Mouse (Mus musculus) layer of hippocampus, adult 8-10 months (tissue): ENCODE measurements around the gene Anks1b. TPM values are rescaled to one million over a fixed set of nuclear protein-coding genes. Genes with fewer than 3 reads are reported as not detected.

Source experiments
- DNase-seq, 2 experiments: peaks; one replicate each; pipeline ENCODE4 v3.0.0; 2022; ENCODE audit warnings: low spot score in 2 of 2
- total RNA-seq, 4 experiments: library from RNA; stranded (reverse); gene quantifications; 2 replicates each; pipeline ENCODE4 v1.2.4; 2022

Gene Anks1b
- 100 to 1,000 TPM; 427 to 543 (median 478) TPM for total RNA-seq

DNA sequence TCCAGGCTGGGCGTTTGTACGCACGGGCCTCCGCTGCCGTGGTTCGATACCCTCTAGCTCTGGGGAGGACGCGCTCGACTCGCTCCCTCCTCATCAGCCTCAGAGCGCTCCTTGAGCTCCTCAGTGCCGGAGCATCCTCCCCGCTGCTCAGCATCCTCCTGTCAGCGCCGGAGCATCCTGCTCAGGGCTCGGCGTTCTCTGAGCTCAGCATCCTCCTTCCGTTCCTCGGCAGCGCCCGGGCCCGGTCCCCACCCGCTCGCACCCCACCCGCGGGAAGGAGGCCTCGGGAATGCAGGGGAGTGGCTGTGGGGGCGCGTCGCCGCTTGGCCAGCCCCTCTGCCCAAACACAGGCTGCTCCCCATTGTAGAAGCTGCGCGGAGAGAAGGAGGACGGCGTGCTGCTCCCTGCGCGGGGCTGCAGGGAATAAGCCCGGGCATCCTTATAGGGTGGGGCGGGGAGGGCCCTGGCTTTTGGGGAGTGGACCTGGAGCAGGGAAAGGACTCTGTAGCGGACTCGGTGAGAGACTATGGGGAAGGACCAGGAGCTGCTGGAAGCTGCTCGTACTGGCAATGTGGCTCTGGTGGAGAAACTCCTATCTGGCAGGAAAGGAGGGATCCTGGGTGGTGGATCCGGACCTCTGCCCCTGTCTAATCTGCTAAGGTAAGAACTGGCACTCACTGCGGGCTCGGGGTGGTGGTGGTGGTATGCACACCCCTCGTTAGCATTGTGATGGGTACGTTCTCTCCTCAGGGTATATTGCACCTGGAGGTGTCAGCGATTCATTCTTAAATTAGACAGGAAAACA is at the start of gene Anks1b:
Anks1b (plus strand) TSS at position 364 of the 805 bp plus-strand sequence.
- DNase-seq = peak; percentile 51 to 63

DNA sequence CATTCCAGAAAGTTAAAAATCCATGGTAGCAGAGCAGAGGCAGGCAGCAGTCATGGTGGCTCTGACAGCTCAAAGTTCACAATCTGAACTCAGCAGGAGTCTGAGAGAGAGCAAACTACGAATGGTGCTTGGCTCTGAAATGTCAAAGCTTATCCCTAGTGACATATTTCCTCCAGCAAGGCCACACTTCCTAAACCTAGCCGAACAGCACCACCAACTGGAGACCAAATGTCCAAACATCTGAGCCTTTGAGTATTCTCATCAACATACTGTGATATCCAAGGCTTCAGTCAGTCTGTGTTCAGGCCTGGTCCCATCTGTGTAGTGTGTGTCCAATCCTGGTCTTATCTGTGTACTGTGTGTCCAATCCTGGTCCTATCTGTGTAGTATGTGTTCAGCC is 49.4 kb upstream of the Anks1b start:
- DNase-seq = no peak

DNA sequence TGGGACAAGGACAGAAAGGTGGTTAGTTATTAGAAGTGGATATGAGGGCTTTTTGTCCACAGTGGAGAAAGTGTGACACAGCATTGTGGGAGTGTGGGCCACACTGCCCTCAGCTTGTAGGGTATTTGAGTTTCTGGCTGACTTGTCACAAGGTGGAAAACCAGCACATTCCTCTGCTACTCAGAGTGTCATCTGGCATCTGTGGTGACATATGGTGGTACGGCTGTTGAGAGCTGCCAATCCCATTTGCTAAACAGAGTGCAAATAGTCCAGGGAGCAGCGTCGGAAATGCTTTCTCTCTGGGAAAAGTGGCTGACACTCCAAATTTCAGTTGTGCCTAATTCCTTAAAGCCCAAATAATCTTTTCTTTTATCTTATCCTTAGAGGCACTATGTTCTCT is 46.4 kb upstream of the Anks1b start:
- peak; percentile 32 to 65 for DNase-seq

DNA sequence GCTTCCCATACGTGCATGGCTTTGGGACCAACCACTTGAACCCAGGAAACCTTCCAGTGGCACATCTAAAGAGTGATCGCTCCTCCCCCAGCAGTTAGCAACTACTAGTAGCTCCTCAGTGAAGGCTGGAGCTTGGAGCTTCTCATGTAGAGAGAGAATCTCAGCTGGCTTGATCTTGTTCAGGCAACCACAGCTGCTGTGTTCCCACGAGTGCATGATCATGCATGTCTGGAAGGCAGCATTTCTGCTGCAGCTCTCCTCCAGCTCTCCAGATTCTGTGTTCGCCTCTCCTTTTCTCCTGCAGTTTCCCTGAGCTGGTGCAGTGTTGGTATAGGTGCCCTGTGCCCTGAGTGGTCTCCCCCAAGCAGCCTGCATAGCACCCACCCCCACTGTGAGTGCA is 41.0 kb upstream of the Anks1b start:
- DNase-seq = no peak

DNA sequence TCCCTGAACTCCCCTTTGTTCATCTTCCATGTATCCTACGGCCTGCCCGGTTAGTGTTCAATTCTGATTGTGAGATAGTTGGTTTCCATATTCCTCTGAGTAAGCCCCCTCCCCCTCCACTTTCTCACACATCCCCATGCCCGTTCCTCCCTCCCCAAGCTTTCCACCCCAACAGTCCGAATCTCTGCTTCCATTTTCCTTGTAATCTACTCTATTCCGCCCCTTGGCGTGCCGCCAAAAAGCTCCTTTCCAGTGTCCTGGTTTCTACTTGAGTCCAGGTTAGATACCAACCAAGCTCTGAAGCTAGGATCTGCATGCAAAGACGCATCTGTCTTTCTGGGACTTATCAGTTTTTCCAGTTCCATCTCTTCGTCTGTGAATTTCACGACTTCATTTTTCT is 40.1 kb upstream of the Anks1b start:
- no peak for DNase-seq

DNA sequence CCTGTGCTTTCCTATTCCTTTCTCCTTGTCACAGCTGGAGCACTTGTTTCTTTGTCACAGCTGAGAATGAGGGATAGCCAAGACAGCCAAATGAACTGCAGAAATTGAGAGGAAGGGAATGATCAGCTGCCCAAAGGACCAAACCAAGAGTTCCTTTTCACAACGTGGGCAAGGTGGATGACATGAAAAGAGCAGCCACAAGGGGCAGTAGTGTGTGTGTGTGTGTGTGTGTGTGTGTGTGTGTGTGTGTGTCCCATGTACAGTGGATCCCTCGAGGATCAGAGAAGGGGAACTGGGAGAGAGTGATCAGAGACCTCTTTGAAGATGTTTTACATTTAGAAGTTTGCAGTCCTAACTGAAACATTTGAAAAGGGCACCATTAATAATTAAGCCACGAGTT is 35.8 kb upstream of the Anks1b start:
- no peak for DNase-seq

DNA sequence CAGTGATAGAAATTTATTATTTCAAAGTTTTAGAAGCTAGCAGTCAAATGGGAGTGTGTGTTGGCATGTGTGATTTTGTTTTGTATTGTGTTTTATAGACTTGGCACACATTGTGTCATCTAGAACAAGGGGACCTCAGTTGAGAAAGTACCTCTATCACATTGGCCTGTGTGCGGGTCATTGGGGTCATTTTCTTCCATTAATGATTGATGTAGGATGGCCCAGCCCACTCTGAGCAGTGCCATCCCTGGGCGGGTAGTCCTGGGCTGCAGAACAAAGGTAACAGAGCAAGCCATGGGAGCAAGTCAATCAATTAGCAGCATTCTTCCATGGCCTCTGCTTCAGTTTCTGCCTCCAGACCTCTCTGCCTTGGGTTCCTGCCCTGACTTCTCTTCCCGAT is 34.5 kb upstream of the Anks1b start:
- DNase-seq = no peak

DNA sequence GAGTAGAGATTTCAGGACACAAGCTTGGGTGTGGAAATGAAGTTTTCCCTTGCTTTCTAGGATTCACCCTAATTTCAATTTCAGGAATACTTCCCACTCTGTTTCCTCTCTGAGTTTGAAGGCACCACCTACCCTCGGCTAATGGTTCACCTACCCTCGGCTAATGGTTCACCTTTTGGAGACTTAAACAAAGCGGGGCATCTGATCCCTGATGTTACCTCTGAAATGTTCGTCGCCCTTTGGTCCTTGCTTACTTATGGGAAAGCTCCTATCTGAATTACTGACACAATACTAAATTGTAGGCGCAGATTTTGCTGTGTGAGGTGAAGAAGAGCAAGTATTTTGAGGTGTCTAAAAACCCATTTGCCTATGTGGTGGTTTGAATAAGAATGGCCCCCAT is 22.4 kb upstream of the Anks1b start:
- DNase-seq = no peak

DNA sequence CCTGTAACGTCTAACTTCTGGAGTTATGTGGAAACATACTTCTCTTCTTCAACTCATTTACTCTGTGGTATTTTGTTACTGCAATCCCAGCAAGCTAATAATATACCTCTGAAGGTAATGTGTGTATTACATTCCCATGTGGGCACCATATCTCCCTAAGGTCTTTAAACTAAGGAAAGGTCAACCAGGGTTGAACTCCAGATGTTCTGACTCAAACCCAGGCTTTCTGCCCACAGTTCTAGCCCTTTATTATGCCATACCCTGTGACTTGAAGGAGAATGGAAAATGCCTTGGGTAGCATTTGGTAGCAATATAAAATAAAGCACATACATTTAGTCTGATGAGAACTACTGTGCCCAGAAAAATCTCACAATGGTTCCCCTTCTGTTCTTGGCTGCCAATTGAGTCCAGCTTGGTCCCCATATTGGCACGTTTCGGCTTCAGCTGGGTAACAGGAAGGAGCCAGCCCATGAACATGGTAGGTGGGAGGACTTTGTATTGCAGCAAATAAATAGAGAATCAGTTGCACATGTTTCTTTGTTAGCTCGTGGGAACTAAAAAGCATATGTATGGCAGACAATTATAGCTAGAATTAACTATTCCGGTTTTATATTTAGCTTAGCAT is 17.9 kb upstream of the Anks1b start:
- peak; percentile 71 to 72 for DNase-seq

DNA sequence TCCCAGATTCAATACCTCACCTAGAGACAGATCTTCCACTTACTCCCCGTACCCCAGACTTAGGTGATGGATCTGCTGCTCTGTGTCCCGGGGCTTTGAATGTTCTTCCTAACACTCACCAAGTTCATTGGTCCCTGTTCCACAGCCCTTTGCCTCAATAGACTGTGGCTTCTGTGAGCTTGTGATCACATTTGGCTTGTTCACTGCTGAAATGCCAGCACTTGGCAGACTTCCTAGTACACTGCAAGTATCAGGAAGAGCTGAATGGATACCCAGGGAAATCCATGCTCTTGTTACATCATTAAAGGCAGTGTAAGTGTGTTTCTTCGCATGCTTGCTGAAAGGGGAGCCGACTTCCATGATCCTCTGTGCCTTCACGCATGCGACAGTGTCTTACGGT is 17.0 kb upstream of the Anks1b start:
- peak; percentile 41 to 54 for DNase-seq

DNA sequence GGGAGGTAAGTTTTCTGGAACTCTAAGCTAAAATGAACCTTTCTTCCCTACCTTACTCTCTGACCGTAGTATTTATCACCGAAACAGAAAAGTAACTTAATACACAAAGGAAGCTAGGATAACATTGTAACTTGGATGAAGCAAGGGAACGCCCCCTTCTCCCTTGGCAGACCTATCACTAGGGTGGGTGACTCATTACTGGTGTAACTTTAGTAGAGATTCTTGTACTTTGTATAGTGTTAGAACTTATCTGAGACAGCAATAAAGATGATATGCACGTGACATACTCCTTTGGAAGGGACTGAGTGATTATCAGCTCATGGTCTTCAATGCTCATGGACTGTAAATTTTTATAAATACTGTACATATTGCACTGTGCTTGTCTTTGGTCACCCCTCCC is 5.1 kb upstream of the Anks1b start:
- DNase-seq = no peak

DNA sequence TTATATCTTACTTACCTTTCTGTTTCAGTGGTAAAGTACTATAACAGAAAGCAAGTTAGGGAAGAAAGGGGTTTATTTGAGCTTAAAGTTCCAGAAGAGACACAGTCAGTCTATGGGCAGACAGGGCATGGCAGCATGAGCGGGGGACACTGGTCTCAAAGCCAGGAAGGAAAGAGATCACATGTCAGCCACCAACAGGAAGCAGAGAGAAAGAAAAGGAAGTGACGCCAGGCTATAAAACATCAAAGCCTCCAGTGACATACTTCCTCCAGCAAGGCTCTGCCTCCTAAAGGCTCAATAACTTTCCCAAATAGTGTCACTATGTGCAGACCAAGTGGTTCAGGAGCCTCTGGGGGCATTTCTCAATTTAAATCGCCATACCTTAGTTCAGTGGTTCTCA is 4.5 kb upstream of the Anks1b start:
- no peak for DNase-seq

DNA sequence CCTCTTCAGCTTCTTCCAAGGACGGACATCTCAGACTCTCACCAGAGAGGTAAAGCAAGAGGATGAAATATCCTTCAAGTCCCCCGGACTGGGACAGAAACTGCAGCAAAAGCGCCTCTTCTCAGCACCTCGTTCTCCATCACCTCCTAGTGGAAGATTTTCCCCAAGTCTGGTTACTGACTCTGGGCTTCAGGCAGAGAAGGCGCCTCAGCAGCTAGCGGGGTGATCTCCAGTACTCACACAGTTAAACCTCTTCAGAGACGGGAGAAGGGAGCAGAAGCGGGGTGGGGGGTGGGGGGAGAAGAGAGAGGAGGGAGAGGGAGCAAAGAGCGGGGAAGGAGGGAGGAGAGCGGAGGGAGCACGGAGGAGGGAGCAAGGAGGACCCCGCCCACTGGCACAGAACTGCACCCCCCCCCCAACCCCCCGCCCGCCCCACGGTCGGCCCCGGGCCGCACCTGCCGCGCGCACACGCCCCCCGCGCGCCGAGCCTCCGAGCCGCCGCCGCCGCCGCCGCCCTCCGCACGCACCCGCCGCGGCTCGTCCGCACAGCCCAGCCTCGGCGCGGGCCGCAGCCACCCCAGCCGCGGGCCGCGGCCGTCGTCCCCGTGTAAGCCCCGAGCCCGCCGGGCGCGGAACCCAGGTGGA is 686 bp upstream of the Anks1b start:
- DNase-seq = peak; percentile 41 to 59

DNA sequence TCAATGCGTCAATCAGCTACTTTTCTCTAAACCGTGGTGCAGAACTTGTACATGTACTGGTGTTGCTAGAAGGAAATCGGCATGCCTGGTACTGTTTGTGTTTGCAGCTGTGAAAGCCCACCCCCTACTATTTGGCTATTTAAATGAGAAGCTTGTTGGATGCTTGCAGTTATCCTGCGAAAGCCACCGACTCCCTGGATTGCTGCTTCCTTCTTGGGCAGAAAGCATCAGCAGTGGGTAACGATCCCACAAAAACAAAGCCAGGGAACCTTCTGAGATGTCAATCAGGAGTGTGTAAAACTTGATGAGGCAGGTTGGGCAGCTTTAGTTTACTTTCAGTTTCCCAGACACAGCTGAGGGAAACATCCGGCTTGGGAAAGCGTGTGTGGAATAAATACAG is 727 bp downstream of the Anks1b start:
- no peak for DNase-seq

DNA sequence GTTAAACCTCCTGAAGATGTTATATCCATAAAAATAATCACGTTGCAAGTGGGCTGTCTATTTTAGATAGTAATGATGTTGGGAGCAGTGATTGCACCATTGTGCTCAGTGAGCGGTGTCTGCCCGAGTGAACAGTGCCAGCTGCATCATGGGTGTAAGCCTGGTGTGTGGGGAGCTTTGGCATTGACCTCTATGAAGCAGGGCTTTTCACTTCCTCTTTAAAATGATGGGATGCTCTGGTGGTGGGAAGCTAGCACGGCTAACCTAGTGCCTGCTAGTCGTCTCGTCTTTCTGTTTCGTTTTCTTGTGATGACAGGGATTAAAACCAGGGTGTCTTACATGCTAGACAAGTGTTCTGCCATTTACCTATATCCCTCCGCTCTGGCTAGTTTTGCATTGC is 10.3 kb downstream of the Anks1b start:
- no peak for DNase-seq

DNA sequence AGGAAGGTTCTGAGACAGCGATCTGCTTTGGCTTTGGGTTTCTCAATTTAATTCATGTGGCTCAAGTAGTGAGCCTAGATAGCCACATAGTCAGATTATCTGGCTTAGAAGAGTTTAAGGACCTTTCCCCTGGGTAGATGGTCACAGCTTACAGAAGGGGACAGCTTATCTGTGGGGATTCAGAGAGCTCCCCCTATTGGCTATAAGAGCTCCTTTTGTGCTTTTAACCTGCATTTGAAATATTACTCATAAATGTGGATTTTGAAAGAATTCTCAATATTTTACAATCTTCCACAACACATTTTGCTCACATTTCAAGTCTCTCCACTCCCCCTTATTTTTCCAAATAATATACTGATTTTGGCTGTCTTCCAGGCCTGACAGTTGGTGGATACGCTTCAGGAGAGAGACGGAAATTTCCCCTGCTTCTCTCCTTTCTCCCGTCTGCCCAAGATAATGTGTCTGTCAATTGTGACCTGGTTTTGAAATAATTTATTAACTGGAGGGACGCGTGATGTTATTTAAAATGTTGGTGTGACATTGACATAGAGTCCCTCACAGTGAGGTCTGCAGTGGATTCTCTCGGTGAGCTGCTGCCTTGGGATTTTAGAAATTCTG is 29.5 kb downstream of the Anks1b start:
- no peak for DNase-seq

DNA sequence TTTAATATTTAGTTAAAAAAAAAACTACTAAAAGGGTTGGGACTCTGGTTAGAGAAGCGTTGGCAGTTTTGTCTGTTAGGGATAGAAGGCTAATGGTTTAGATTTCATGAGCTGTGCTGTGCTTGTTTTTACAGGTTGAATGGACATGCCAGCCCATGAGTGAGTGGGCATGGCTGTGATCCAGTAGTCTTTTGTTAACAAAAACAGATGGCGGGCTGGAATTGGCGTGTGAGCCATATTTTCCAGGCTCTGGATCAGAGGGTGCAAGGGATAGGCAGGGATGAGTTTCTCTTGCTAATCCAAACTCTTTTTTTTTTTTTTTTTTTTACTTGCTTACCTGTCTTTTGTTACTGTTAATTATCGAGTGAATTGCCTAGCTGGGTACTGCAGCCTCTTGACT is 38.6 kb downstream of the Anks1b start:
- DNase-seq = no peak

DNA sequence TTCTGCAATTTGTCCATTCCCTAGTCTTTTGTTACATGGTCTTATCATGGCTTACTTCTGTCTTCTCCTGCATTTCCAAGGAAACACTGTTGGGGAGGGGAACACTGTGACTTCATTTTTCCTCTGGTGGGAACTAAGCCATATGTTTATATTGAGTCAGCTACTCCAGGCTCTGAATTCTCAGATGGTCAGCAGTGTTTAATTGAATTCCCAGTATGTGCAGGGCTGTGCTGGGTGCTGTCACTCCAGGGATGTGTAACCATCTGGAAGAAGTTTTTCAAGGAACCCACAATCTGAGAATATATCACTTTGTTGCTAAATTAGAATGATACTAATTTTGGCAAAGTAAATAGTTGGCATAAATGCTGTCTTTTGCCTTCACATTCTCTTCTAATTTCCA is 39.9 kb downstream of the Anks1b start:
- no peak for DNase-seq

DNA sequence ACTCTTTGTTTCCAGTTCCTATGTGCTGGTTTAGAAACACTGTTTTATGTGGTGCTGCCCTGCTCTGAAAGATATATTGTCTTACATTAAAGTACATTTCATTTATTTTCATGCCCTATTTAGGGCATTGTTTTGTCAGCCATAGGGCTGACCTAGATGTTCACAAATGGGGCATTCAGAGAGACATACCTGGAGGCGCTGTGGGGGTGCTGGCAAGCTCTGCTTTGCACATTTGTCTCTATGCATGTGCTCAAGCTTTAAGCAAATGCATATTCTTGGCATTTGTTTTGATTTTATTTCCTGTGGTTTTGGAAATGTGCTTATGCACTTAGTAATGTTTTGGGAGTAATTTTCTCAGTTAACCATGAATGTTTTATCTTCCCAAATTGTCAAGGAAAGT is 43.8 kb downstream of the Anks1b start:
- no peak for DNase-seq

DNA sequence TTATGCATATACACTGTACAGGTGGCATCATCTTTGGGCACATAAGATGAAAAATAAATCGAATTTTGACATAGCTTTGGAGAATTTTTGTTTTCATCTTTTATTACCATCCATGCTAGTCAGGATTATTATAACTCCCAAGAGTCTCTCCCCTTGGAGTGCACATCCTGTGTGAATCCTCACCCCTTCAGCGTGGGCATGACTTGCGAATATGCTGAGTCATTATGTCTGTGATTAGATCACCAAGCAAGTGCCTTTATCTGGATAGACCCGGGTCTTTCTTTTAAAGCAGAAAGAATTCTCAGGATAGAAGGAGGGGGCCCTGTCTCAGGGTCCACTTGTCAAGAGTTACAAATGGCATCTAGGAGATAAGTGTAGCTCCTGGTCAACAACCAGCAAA is 48.7 kb downstream of the Anks1b start:
- DNase-seq = no peak

DNA sequence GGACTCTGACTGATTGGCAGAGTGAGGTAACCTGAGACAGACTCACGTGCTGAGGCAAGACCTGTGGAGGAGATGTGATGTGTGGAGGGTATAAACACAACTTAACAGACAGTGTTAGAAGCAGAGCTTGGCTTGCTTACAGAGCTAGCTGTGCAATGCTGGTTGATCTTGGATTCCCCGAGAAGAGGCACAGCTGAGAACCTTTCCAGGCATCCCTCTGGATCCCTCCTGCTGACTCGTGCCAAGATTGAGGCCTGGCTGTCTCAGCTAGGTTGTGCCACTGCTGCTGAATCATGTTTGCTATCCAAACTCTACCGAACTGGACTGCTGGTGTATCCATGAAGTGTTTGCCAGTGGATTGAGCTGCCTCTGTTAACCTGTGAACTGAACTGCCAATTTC is 68.9 kb downstream of the Anks1b start:
- no peak for DNase-seq

DNA sequence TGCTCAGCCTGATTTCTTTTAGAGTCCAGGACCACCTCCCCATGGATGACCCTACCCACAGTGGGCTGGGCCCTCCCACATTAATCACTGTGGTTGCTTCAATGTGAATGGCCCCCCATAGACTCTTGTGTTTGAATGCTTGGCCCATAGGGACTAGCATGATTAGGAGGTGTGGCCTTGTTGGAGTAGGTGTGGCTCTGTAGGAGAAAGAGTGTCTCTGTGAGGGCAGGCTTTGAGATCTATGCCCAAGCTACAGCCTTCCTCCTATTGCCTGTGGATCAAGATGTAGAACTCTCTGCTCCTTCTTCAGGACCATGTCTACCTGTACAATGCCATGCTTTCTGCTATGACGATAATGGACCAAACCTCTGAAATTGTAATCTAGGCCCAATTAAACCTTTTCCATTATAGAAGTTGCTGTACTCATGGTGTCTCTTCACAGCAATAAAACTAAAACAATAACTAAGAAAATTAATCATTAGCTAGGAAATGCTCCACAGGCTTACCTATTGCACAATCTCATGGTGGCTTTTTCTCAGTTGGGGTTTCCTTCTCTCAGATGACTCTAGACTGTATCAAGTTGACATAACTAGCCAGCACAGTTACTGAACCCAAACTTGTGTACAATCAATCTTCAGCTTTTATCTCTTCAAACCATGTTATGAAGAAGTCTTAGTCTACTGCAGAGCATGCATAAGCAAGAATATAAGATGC is 73.5 kb downstream of the Anks1b start:
- no peak for DNase-seq
